Mouse (Mus musculus): ENCODE data around the gene Ccr10. TPM values are rescaled to one million over a fixed set of nuclear protein-coding genes. Genes with fewer than 3 reads are reported as not detected.

The Ccr10 gene
- not detected for polyA plus RNA-seq (2014; fragmentation: Illumina TruSeq; extraction: RNeasy Lipid Tissue Mini Kit (QIAGEN cat#74804); ENCODE audit: low read depth, low replicate concordance)

GRCm38 (mm10) chr11:101174851-101175628 lies at the start of gene Ccr10:
Ccr10 (minus strand) TSS chr11:101175443.

GRCm38 (mm10) chr11:101170811-101171610 lies 4.2 kb downstream of the Ccr10 start, which contains the start of gene Plekhh3:
Plekhh3 (minus strand) TSS chr11:101171351.

GRCm38 (mm10) chr11:101170354-101170810 lies 4.9 kb downstream of the Ccr10 start, which contains the start of gene Cntnap1:
Cntnap1 (plus strand) TSS chr11:101170523.

GRCm38 (mm10) chr11:101155728-101156371 lies 19.4 kb downstream of the Ccr10 start, which contains the start of gene Tubg2:
Tubg2 (plus strand) TSS chr11:101155907.

Other genes with a start within 250 kb of the Ccr10 start
- 25.1 TPM for gene Stat3, start 235.9 kb downstream of the Ccr10 start, polyA plus RNA-seq (2014; fragmentation: Illumina TruSeq; extraction: RNeasy Lipid Tissue Mini Kit (QIAGEN cat#74804); ENCODE audit: low read depth, low replicate concordance)
- gene Cavin1, start 204.6 kb downstream of the Ccr10 start, polyA plus RNA-seq (2014; fragmentation: Illumina TruSeq; extraction: RNeasy Lipid Tissue Mini Kit (QIAGEN cat#74804); ENCODE audit: low read depth, low replicate concordance) = 3.3 TPM
- gene Atp6v0a1, start 166.0 kb downstream of the Ccr10 start, polyA plus RNA-seq (2014; fragmentation: Illumina TruSeq; extraction: RNeasy Lipid Tissue Mini Kit (QIAGEN cat#74804); ENCODE audit: low read depth, low replicate concordance) = 23.9 TPM
- gene Naglu, start 105.4 kb downstream of the Ccr10 start, polyA plus RNA-seq (2014; fragmentation: Illumina TruSeq; extraction: RNeasy Lipid Tissue Mini Kit (QIAGEN cat#74804); ENCODE audit: low read depth, low replicate concordance) = 1.4 TPM
- not detected for gene Hsd17b1, start 97.0 kb downstream of the Ccr10 start, polyA plus RNA-seq (2014; fragmentation: Illumina TruSeq; extraction: RNeasy Lipid Tissue Mini Kit (QIAGEN cat#74804); ENCODE audit: low read depth, low replicate concordance)
- 11.6 TPM for gene Coasy, start 92.9 kb downstream of the Ccr10 start, polyA plus RNA-seq (2014; fragmentation: Illumina TruSeq; extraction: RNeasy Lipid Tissue Mini Kit (QIAGEN cat#74804); ENCODE audit: low read depth, low replicate concordance)
- gene Mlx, start 88.2 kb downstream of the Ccr10 start, polyA plus RNA-seq (2014; fragmentation: Illumina TruSeq; extraction: RNeasy Lipid Tissue Mini Kit (QIAGEN cat#74804); ENCODE audit: low read depth, low replicate concordance) = 40.8 TPM
- gene Psmc3ip, start 80.0 kb downstream of the Ccr10 start, polyA plus RNA-seq (2014; fragmentation: Illumina TruSeq; extraction: RNeasy Lipid Tissue Mini Kit (QIAGEN cat#74804); ENCODE audit: low read depth, low replicate concordance) = not detected
- 43.4 TPM for gene Retreg3, start 55.5 kb downstream of the Ccr10 start, polyA plus RNA-seq (2014; fragmentation: Illumina TruSeq; extraction: RNeasy Lipid Tissue Mini Kit (QIAGEN cat#74804); ENCODE audit: low read depth, low replicate concordance)
- gene Tubg1, start 55.5 kb downstream of the Ccr10 start, polyA plus RNA-seq (2014; fragmentation: Illumina TruSeq; extraction: RNeasy Lipid Tissue Mini Kit (QIAGEN cat#74804); ENCODE audit: low read depth, low replicate concordance) = 1.6 TPM
- not detected for gene Tubg2, start 19.5 kb downstream of the Ccr10 start, polyA plus RNA-seq (2014; fragmentation: Illumina TruSeq; extraction: RNeasy Lipid Tissue Mini Kit (QIAGEN cat#74804); ENCODE audit: low read depth, low replicate concordance)
- gene Cntnap1, start 4.9 kb downstream of the Ccr10 start, polyA plus RNA-seq (2014; fragmentation: Illumina TruSeq; extraction: RNeasy Lipid Tissue Mini Kit (QIAGEN cat#74804); ENCODE audit: low read depth, low replicate concordance) = 0.08 TPM
- gene Plekhh3, start 4.1 kb downstream of the Ccr10 start, polyA plus RNA-seq (2014; fragmentation: Illumina TruSeq; extraction: RNeasy Lipid Tissue Mini Kit (QIAGEN cat#74804); ENCODE audit: low read depth, low replicate concordance) = not detected
- gene Ezh1, start 51.0 kb upstream of the Ccr10 start, polyA plus RNA-seq (2014; fragmentation: Illumina TruSeq; extraction: RNeasy Lipid Tissue Mini Kit (QIAGEN cat#74804); ENCODE audit: low read depth, low replicate concordance) = 6.2 TPM
- gene Ramp2, start 70.6 kb upstream of the Ccr10 start, polyA plus RNA-seq (2014; fragmentation: Illumina TruSeq; extraction: RNeasy Lipid Tissue Mini Kit (QIAGEN cat#74804); ENCODE audit: low read depth, low replicate concordance) = 4.4 TPM
- gene Vps25, start 78.3 kb upstream of the Ccr10 start, polyA plus RNA-seq (2014; fragmentation: Illumina TruSeq; extraction: RNeasy Lipid Tissue Mini Kit (QIAGEN cat#74804); ENCODE audit: low read depth, low replicate concordance) = 82.1 TPM
- not detected for gene Wnk4, start 85.1 kb upstream of the Ccr10 start, polyA plus RNA-seq (2014; fragmentation: Illumina TruSeq; extraction: RNeasy Lipid Tissue Mini Kit (QIAGEN cat#74804); ENCODE audit: low read depth, low replicate concordance)
- gene Cntd1, start 103.6 kb upstream of the Ccr10 start, polyA plus RNA-seq (2014; fragmentation: Illumina TruSeq; extraction: RNeasy Lipid Tissue Mini Kit (QIAGEN cat#74804); ENCODE audit: low read depth, low replicate concordance) = not detected
- 11.5 TPM for gene Coa3, start 103.7 kb upstream of the Ccr10 start, polyA plus RNA-seq (2014; fragmentation: Illumina TruSeq; extraction: RNeasy Lipid Tissue Mini Kit (QIAGEN cat#74804); ENCODE audit: low read depth, low replicate concordance)
- 49.8 TPM for gene Becn1, start 126.8 kb upstream of the Ccr10 start, polyA plus RNA-seq (2014; fragmentation: Illumina TruSeq; extraction: RNeasy Lipid Tissue Mini Kit (QIAGEN cat#74804); ENCODE audit: low read depth, low replicate concordance)
- gene Psme3, start 140.8 kb upstream of the Ccr10 start, polyA plus RNA-seq (2014; fragmentation: Illumina TruSeq; extraction: RNeasy Lipid Tissue Mini Kit (QIAGEN cat#74804); ENCODE audit: low read depth, low replicate concordance) = 96.3 TPM
- gene Aoc2, start 149.6 kb upstream of the Ccr10 start, polyA plus RNA-seq (2014; fragmentation: Illumina TruSeq; extraction: RNeasy Lipid Tissue Mini Kit (QIAGEN cat#74804); ENCODE audit: low read depth, low replicate concordance) = not detected
- 0.16 TPM for gene Aoc3, start 155.2 kb upstream of the Ccr10 start, polyA plus RNA-seq (2014; fragmentation: Illumina TruSeq; extraction: RNeasy Lipid Tissue Mini Kit (QIAGEN cat#74804); ENCODE audit: low read depth, low replicate concordance)
- 315 TPM for gene G6pc, start 192.1 kb upstream of the Ccr10 start, polyA plus RNA-seq (2014; fragmentation: Illumina TruSeq; extraction: RNeasy Lipid Tissue Mini Kit (QIAGEN cat#74804); ENCODE audit: low read depth, low replicate concordance)
- gene Aarsd1, start 242.2 kb upstream of the Ccr10 start, polyA plus RNA-seq (2014; fragmentation: Illumina TruSeq; extraction: RNeasy Lipid Tissue Mini Kit (QIAGEN cat#74804); ENCODE audit: low read depth, low replicate concordance) = 5.7 TPM
- 0.95 TPM for gene Gm27029, start 249.4 kb upstream of the Ccr10 start, polyA plus RNA-seq (2014; fragmentation: Illumina TruSeq; extraction: RNeasy Lipid Tissue Mini Kit (QIAGEN cat#74804); ENCODE audit: low read depth, low replicate concordance)
- 1.6 TPM for gene Rundc1, start 249.6 kb upstream of the Ccr10 start, polyA plus RNA-seq (2014; fragmentation: Illumina TruSeq; extraction: RNeasy Lipid Tissue Mini Kit (QIAGEN cat#74804); ENCODE audit: low read depth, low replicate concordance)
- not detected for gene Ptges3l, start 249.9 kb upstream of the Ccr10 start, polyA plus RNA-seq (2014; fragmentation: Illumina TruSeq; extraction: RNeasy Lipid Tissue Mini Kit (QIAGEN cat#74804); ENCODE audit: low read depth, low replicate concordance)